Mouse (Mus musculus) kidney, embryonic 14.5 days (tissue): ENCODE measurements around the gene Ttc7. TPM values are rescaled to one million over a fixed set of nuclear protein-coding genes. Genes with fewer than 3 reads are reported as not detected.

Experiments
- ATAC-seq: fragments of 200-750 bp; cut with Nextera tagmentation; 2 replicates; pipeline ENCODE4 v1.8.0; 2017; ENCODE audit warnings: moderate number of reproducible peaks, mild to moderate bottlenecking, moderate TSS enrichment, moderate library complexity; ENCODE audit not compliant: low FRiP score, low TSS enrichment
- H3K27ac ChIP-seq: fragments of 300-500 bp; sonication (generic); 2 replicates; pipeline ENCODE4 v1.5.1; 2014; ENCODE audit warnings: low read depth, mild to moderate bottlenecking, low read length, moderate library complexity, mixed read lengths
- H3K27me3 ChIP-seq: fragments of 300-500 bp; sonication (generic); 2 replicates; pipeline ENCODE4 v1.6.1; 2014; ENCODE audit warnings: mild to moderate bottlenecking, low read length; ENCODE audit not compliant: control insufficient read depth, insufficient read depth
- H3K36me3 ChIP-seq: fragments of 300-500 bp; sonication (generic); 2 replicates; pipeline ENCODE4 v1.6.1; 2014; ENCODE audit warnings: low read length, mixed read lengths; ENCODE audit not compliant: control insufficient read depth, insufficient read depth
- H3K4me1 ChIP-seq: fragments of 300-500 bp; sonication (generic); 2 replicates; pipeline ENCODE4 v1.6.1; 2014; ENCODE audit warnings: low read length, mixed read lengths; ENCODE audit not compliant: control insufficient read depth, insufficient read depth
- H3K4me2 ChIP-seq: fragments of 300-500 bp; sonication (generic); replicated peaks from 2 replicates; pipeline ENCODE4 v1.6.1; 2014; ENCODE audit warnings: low read depth, mild to moderate bottlenecking, low read length
- H3K4me3 ChIP-seq: fragments of 300-500 bp; sonication (generic); 2 replicates; pipeline ENCODE4 v1.5.1; 2014; ENCODE audit warnings: mild to moderate bottlenecking, low read length
- H3K9ac ChIP-seq: fragments of 300-500 bp; sonication (generic); 2 replicates; pipeline ENCODE4 v1.6.1; 2014; ENCODE audit warnings: low read depth, mild to moderate bottlenecking, low read length, moderate library complexity
- H3K9me3 ChIP-seq: fragments of 300-500 bp; sonication (generic); 2 replicates; pipeline ENCODE4 v1.6.1; 2016; ENCODE audit warnings: low read length; ENCODE audit not compliant: control insufficient read depth
- WGBS: fragments of 180-500 bp; shearing (Covaris S2); extraction: QIAGEN DNeasy Blood & Tissue Kit; methylation state at CpG from one replicate; pipeline ENCODE4 v1.1.7; 2014; 5-methylcytosine and 5-hydroxymethylcytosine counted together
- polyA plus RNA-seq: library from polyadenylated mRNA; unstranded; fragments of >200 nt; fragmentation: Nextera tagmentation; extraction: Ambion mirVana; gene quantifications from 2 replicates; pipeline ENCODE4 v1.2.1, GENCODE M21; 2014

Gene Ttc7
- polyA plus RNA-seq, 1 experiment from 2014 or later = 4.0 TPM

GRCm38 (mm10) chr17:87328177-87328768 is 45.6 kb downstream of the Ttc7 start:
- Histone ChIP-seq H3K4me3 (no peak overlapping the region), H3K36me3 (no peaks in the 10 kb centered on the region), H3K9ac (no peak overlapping the region), H3K4me2 (no peak overlapping the region), H3K27me3 (no peaks in the 10 kb centered on the region), H3K4me1 (peaks cover 23% of the 10 kb centered on the region), H3K27ac (no peak overlapping the region), H3K9me3 (no peaks in the 10 kb centered on the region)
- WGBS = 50% methylated on average over 8 of the region's 9 CpGs
- no peak for ATAC-seq

GRCm38 (mm10) chr17:87329144-87329700 is 46.5 kb downstream of the Ttc7 start:
- peaks cover 23% of the 10 kb centered on the region for H3K4me1 ChIP-seq
- no peak overlapping the region for H3K4me2 ChIP-seq
- H3K4me3 ChIP-seq = no peak overlapping the region
- H3K36me3 ChIP-seq = no peaks in the 10 kb centered on the region
- H3K27me3 ChIP-seq = no peaks in the 10 kb centered on the region
- ATAC-seq = no peak
- H3K9me3 ChIP-seq = no peaks in the 10 kb centered on the region
- H3K9ac ChIP-seq = no peak overlapping the region
- no peak overlapping the region for H3K27ac ChIP-seq
- WGBS = 83% methylated on average over 18 of the region's 18 CpGs

- Histone ChIP-seq H3K4me2 (no peak overlapping the region), H3K9me3 (no peaks in the 10 kb centered on the region), H3K27me3 (no peaks in the 10 kb centered on the region), H3K4me3 (no peak overlapping the region), H3K27ac (peak overlapping the region; percentile 47; the same call in 1 of the 2 replicates), H3K9ac (no peak overlapping the region), H3K36me3 (no peaks in the 10 kb centered on the region), H3K4me1 (peaks cover 23% of the 10 kb centered on the region)
- 34% methylated on average over 22 of the region's 22 CpGs for WGBS
- ATAC-seq = no peak; the same call in 1 of the 2 replicates
Measured at GRCm38 (mm10) chr17:87330250-87330920, 47.7 kb downstream of the Ttc7 start.

- WGBS = 2% methylated on average over 11 of the region's 11 CpGs
- H3K36me3 ChIP-seq = no peaks in the 10 kb centered on the region
Measured at GRCm38 (mm10) chr17:87330921-87331291, 48.2 kb downstream of the Ttc7 start.

GRCm38 (mm10) chr17:87331336-87332141 is 48.9 kb downstream of the Ttc7 start:
- Histone ChIP-seq H3K9me3 (no peaks in the 10 kb centered on the region), H3K9ac (no peak overlapping the region), H3K36me3 (no peaks in the 10 kb centered on the region), H3K4me3 (no peak overlapping the region), H3K4me2 (peak overlapping the region; percentile 15; the same call in 1 of the 2 replicates), H3K27me3 (no peaks in the 10 kb centered on the region), H3K4me1 (peaks cover 23% of the 10 kb centered on the region), H3K27ac (no peak overlapping the region)
- WGBS = 51% methylated on average over 11 of the region's 11 CpGs
- 0 out of 2 replicates have a peak, but pooled peaks have one; percentile 32 for ATAC-seq

More at GRCm38 (mm10) chr17:87330921-87331291, 48.2 kb downstream of the Ttc7 start:
- no peaks in the 10 kb centered on the region for H3K9me3 ChIP-seq
- H3K4me2 ChIP-seq = peak overlapping the region; percentile 15
- peak; percentile 75 for ATAC-seq
- no peaks in the 10 kb centered on the region for H3K27me3 ChIP-seq
- H3K4me3 ChIP-seq = no peak overlapping the region
- no peak overlapping the region for H3K9ac ChIP-seq
- H3K27ac ChIP-seq = peak overlapping the region; percentile 47; the same call in 1 of the 2 replicates
- H3K4me1 ChIP-seq = peaks cover 23% of the 10 kb centered on the region

- 65% methylated on average over 9 of the region's 9 CpGs for WGBS
- Histone ChIP-seq H3K4me1 (peaks cover 23% of the 10 kb centered on the region), H3K4me3 (no peak overlapping the region), H3K4me2 (no peak overlapping the region), H3K9me3 (no peaks in the 10 kb centered on the region), H3K27me3 (no peaks in the 10 kb centered on the region), H3K36me3 (no peaks in the 10 kb centered on the region), H3K9ac (no peak overlapping the region), H3K27ac (no peak overlapping the region)
- no peak for ATAC-seq
Measured at GRCm38 (mm10) chr17:87332142-87332815, 49.6 kb downstream of the Ttc7 start.

GRCm38 (mm10) chr17:87332887-87333286 is 50.2 kb downstream of the Ttc7 start:
- WGBS = 82% methylated on average over 6 of the region's 6 CpGs
- no peak for ATAC-seq

GRCm38 (mm10) chr17:87334162-87334561 is 51.5 kb downstream of the Ttc7 start:
- no peaks in the 10 kb centered on the region for H3K36me3 ChIP-seq
- 90% methylated on average over 12 of the region's 12 CpGs for WGBS
- no peak overlapping the region for H3K27ac ChIP-seq
- H3K9ac ChIP-seq = no peak overlapping the region
- no peaks in the 10 kb centered on the region for H3K27me3 ChIP-seq
- H3K9me3 ChIP-seq = no peaks in the 10 kb centered on the region
- no peak overlapping the region for H3K4me2 ChIP-seq
- H3K4me1 ChIP-seq = peaks cover 23% of the 10 kb centered on the region
- no peak for ATAC-seq
- H3K4me3 ChIP-seq = no peak overlapping the region

More at GRCm38 (mm10) chr17:87332887-87333286, 50.2 kb downstream of the Ttc7 start:
- Histone ChIP-seq H3K36me3 (no peaks in the 10 kb centered on the region), H3K4me3 (no peak overlapping the region), H3K27ac (no peak overlapping the region), H3K9me3 (no peaks in the 10 kb centered on the region), H3K4me2 (no peak overlapping the region), H3K9ac (no peak overlapping the region), H3K4me1 (peaks cover 23% of the 10 kb centered on the region), H3K27me3 (no peaks in the 10 kb centered on the region)
